Mouse (Mus musculus) kidney, adult 11 months (tissue): ENCODE measurements at regions not wholly inside any gene's neighbourhood (a gene's known extent, or its start where the extent isn't known, plus 50 kb on each side); places are given as distances from the start of the nearest gene placed in this dataset.
A peak's percentile ranks its signal among the peaks of the same experiment; 100 is the strongest.

Experiments used
- DNase-seq: peaks from one replicate; pipeline ENCODE4 v3.0.0; 2022

- DNase-seq: no peak
Measured at GRCm38 (mm10) chr1:66099562-66100444, 75.3 kb upstream of the Map2 start.

GRCm38 (mm10) chr1:66101419-66101818 lies 73.7 kb upstream of the Map2 start:
- peak; percentile 37 for DNase-seq

- DNase-seq: no peak
Measured at GRCm38 (mm10) chr1:66104493-66104892, 70.6 kb upstream of the Map2 start.

- no peak for DNase-seq
Measured at GRCm38 (mm10) chr1:66105206-66105605, 69.9 kb upstream of the Map2 start.

GRCm38 (mm10) chr1:66108051-66108450 lies 67.0 kb upstream of the Map2 start:
- no peak for DNase-seq

GRCm38 (mm10) chr1:66113916-66114315 lies 61.2 kb upstream of the Map2 start:
- DNase-seq: peak; percentile 8

- DNase-seq: no peak
Measured at GRCm38 (mm10) chr1:66115330-66115729, 59.7 kb upstream of the Map2 start.
